Comparison of ENCODE assay signal across 8 mouse cellular contexts in the genomic region with DNA sequence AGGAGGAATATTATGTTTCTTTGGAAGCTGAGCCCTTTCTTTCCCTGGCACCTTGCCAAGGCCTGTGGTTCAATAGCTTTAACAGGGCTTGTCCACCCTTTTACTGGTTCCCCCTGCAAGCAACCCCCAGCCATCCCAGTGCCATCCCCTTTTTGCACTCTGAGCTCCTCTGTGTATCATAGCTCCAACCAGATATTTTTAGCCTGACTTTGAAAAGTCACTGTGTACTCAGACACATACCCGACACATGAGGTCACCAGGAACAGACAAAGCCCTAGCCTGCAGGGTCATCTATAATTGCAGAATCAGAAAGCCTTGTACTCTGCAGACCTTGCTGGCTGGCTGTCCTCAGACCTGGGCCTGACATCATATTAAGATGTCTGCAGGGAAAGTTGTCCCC. TPM values are rescaled to one million over a fixed set of nuclear protein-coding genes. Genes with fewer than 3 reads are reported as not detected.
DNase-seq lines count a peak whose midpoint lies in the region; ATAC-seq and TF ChIP-seq lines count a peak whose summit lies in the region.

No protein-coding gene starts in this region.

- H3K4me1 ChIP-seq in intestine, postnatal 0 days (replicated peaks; ENCODE audit: control insufficient read depth, insufficient read depth, low read length): no peaks in the 10 kb centered on the region

- H3K27me3 ChIP-seq in intestine, postnatal 0 days (replicated peaks; ENCODE audit: control insufficient read depth, insufficient read depth, low read length): no peaks in the 10 kb centered on the region

- no peak overlapping the region for H3K4me2 ChIP-seq in intestine, postnatal 0 days (replicated peaks; ENCODE audit: low read depth)

- no peaks in the 10 kb centered on the region for H3K9me3 ChIP-seq in intestine, postnatal 0 days (ENCODE audit: control insufficient read depth)

- intact Hi-C loops in gastrocnemius, adult 2 months (cut with DNase I): loop anchor here (5.0 kb wide), 1 partner anchor 40 kb away; the partner anchor contains the start of genes Haus8 and Myo9b

- peak overlapping the region; percentile 35 for H3K4me3 ChIP-seq in gastrocnemius, adult 2 months
- H3K4me3 ChIP-seq in intestine, postnatal 0 days (ENCODE audit: low read depth, low read length): no peak overlapping the region

- H3K36me3 ChIP-seq in intestine, postnatal 0 days (ENCODE audit: control insufficient read depth, insufficient read depth): peaks cover 22% of the 10 kb centered on the region; the same call in 1 of the 2 replicates

- 29% methylated on average over 1 of the region's 1 CpGs for WGBS in intestine, postnatal 0 days

- DNase-seq in cerebellum, postnatal 10 days: peak; percentile 47 to 63
- no peak for DNase-seq in cerebellum, postnatal 4 days (ENCODE audit: low spot score in 2 of 2)
- DNase-seq in adrenal gland, adult (ENCODE audit: inconsistent age in 2 of 2, low spot score in 1 of 2): peak; percentile 82 to 91
- peak; percentile 68 for DNase-seq in gastrocnemius, adult 2 months
- peak; percentile 47 for DNase-seq in lung, postnatal 14 days
- no peak for DNase-seq in frontal cortex, postnatal 36 days (ENCODE audit: low spot score in 2 of 2)
- no peak for DNase-seq in B cell, adult 2 months

- TF ChIP-seq CTCF in gastrocnemius, adult 2 months (IDR thresholded peaks at IDR 0.05): no peak
- no peak for TF ChIP-seq CTCF in intestine, postnatal 0 days (IDR thresholded peaks at IDR 0.05; ENCODE audit: low read depth)

- H3K27ac ChIP-seq in gastrocnemius, adult 2 months: peak overlapping the region; percentile 83
- H3K27ac ChIP-seq in intestine, postnatal 0 days (ENCODE audit: low read depth, low read length): peak overlapping the region; percentile 64

- H3K9ac ChIP-seq in intestine, postnatal 0 days (ENCODE audit: low read depth, low read length): no peak overlapping the region

- peak; percentile 65 for ATAC-seq in intestine, postnatal 0 days

RNA-seq across cellular contexts. Expression of gene Haus8, which starts 40.0 kb away (rescaled TPM):
- total RNA-seq in gastrocnemius, adult 2 months (2021): 1 to 10 TPM; 5.5 to 7.9 TPM
- 12.9 and 13.1 TPM in 2 replicates for polyA plus RNA-seq in intestine, postnatal 0 days (2015; fragmentation: Nextera tagmentation; extraction: Ambion mirVana)

RNA-seq across cellular contexts. Expression of gene Myo9b, which starts 40.2 kb away (rescaled TPM):
- total RNA-seq in gastrocnemius, adult 2 months (2021): 1 to 10 TPM; 6.1 to 9.3 TPM
- 6.5 and 7.2 TPM in 2 replicates for polyA plus RNA-seq in intestine, postnatal 0 days (2015; fragmentation: Nextera tagmentation; extraction: Ambion mirVana)

RNA-seq across cellular contexts. Expression of gene Use1, which starts 53.9 kb away (rescaled TPM):
- total RNA-seq in gastrocnemius, adult 2 months (2021): 100 to 1,000 TPM in 1 of 2 experiments, 10 to 100 TPM in 1; 79.7 to 104 TPM
- 98.4 and 106 TPM in 2 replicates for polyA plus RNA-seq in intestine, postnatal 0 days (2015; fragmentation: Nextera tagmentation; extraction: Ambion mirVana)

RNA-seq across cellular contexts. Expression of gene Ocel1, which starts 58.4 kb away (rescaled TPM):
- 1 to 10 TPM; 6.0 to 8.4 TPM for total RNA-seq in gastrocnemius, adult 2 months (2021)
- 20.0 and 20.5 TPM in 2 replicates for polyA plus RNA-seq in intestine, postnatal 0 days (2015; fragmentation: Nextera tagmentation; extraction: Ambion mirVana)

Comparison
In these comparisons a context has a peak if more than half of its experiments do, and no peak if none do; other contexts are left out.
1. DNase-seq: peak in cerebellum, postnatal 10 days (2 of 2), adrenal gland, adult (2 of 2), gastrocnemius, adult 2 months (single experiment) and lung, postnatal 14 days (single experiment); none in cerebellum, postnatal 4 days (0 of 2), frontal cortex, postnatal 36 days (0 of 2) and B cell, adult 2 months (0 of 2).